Mouse (Mus musculus) lung, adult 2 months (tissue): ENCODE data around the gene Acot8. TPM values are rescaled to one million over a fixed set of nuclear protein-coding genes. Genes with fewer than 3 reads are reported as not detected.
A peak's percentile ranks its signal among the peaks of the same experiment; 100 is the strongest.

Source experiments
- DNase-seq: peaks from one replicate; pipeline ENCODE4 v3.0.0; 2022
- H3K4me1 ChIP-seq: fragments of 200-500 bp; 2 replicates; pipeline ENCODE4 v1.6.1; 2011; ENCODE audit warnings: low read length; ENCODE audit not compliant: control insufficient read depth, insufficient read depth
- H3K4me3 ChIP-seq: fragments of 200-500 bp; replicated peaks from 2 replicates; pipeline ENCODE3; 2011; ENCODE audit warnings: low read depth, mild to moderate bottlenecking, control low read depth, low read length; ENCODE audit errors: extremely low read depth
- CTCF ChIP-seq: fragments of 200-500 bp; IDR thresholded peaks from 2 replicates; pipeline ENCODE4 v1.5.1; 2011; ENCODE audit warnings: mild to moderate bottlenecking, low read length, control low read depth; ENCODE audit not compliant: insufficient read depth
- POLR2A ChIP-seq: fragments of 200-500 bp; IDR thresholded peaks from 2 replicates; pipeline ENCODE4 v1.6.1; 2011; ENCODE audit warnings: low read depth, mild to moderate bottlenecking, control low read depth, low read length, borderline replicate concordance; ENCODE audit errors: extremely low read depth
- WGBS: fragments of 180-500 bp; shearing (Covaris S2); methylation state at CpG from one replicate; pipeline ENCODE4 v1.1.7; 2018; 5-methylcytosine and 5-hydroxymethylcytosine counted together
- polyA plus RNA-seq: library from polyadenylated mRNA; depleted of rRNA; stranded (reverse); fragments of >200 nt; gene quantifications from 2 replicates; pipeline ENCODE4 v1.2.3, GENCODE M21; 2012

The Acot8 gene
- polyA plus RNA-seq, 1 experiment: 35.7 TPM

GRCm38 (mm10) chr2:164785481-164786387, 18.9 kb downstream of the Acot8 start, which contains the start of gene Snx21:
TSS of gene Snx21 (plus strand) at chr2:164785823.
- TF ChIP-seq CTCF (no peak), POLR2A (peak; percentile 85)
- peak; percentile 88 for DNase-seq
- peaks cover 20% of the 10 kb centered on the region for H3K4me1 ChIP-seq
- H3K4me3 ChIP-seq: peak within 1 kb of the TSS; percentile 66
- WGBS: under 1% methylated on average over 85 of the region's 89 CpGs

- WGBS: 9% methylated on average over 7 of the region's 7 CpGs
- no peak for DNase-seq
- peaks cover 17% of the 10 kb centered on the region for H3K4me1 ChIP-seq
- H3K4me3 ChIP-seq: peak overlapping the region; percentile 66
- no peak for TF ChIP-seq POLR2A
- TF ChIP-seq CTCF: no peak
These were observed 19.7 kb downstream of the Acot8 start for GRCm38 (mm10) chr2:164784869-164785420.

GRCm38 (mm10) chr2:164783926-164784581, 20.6 kb downstream of the Acot8 start:
- Histone ChIP-seq H3K4me1 (peaks cover 17% of the 10 kb centered on the region), H3K4me3 (no peak overlapping the region)
- TF ChIP-seq POLR2A (no peak), CTCF (no peak)
- WGBS: 74% methylated on average over 7 of the region's 7 CpGs
- DNase-seq: no peak

- WGBS: 56% methylated on average over 4 of the region's 4 CpGs
- no peak for DNase-seq
- Histone ChIP-seq H3K4me3 (no peak overlapping the region), H3K4me1 (peaks cover 6% of the 10 kb centered on the region; the same call in 1 of the 2 replicates)
- no peak for TF ChIP-seq CTCF
- no peak for TF ChIP-seq POLR2A
These were observed 22.8 kb downstream of the Acot8 start for GRCm38 (mm10) chr2:164781876-164782275.

- no peak for DNase-seq
- TF ChIP-seq POLR2A (no peak), CTCF (no peak)
- Histone ChIP-seq H3K4me1 (no peaks in the 10 kb centered on the region), H3K4me3 (no peak within 1 kb of the TSS)
- whole genome bisulfite sequencing: 76% methylated on average over 8 of the region's 8 CpGs
These were observed 25.1 kb downstream of the Acot8 start, which contains the start of gene Tnnc2 for GRCm38 (mm10) chr2:164779481-164780086. TSS of gene Tnnc2 (minus strand) at chr2:164779967.

GRCm38 (mm10) chr2:164778809-164779208, 25.9 kb downstream of the Acot8 start:
- no peak for TF ChIP-seq CTCF
- TF ChIP-seq POLR2A: no peak
- DNase-seq: no peak
- H3K4me1 ChIP-seq: 0 out of 2 replicates have a peak, but pooled peaks cover under 1% of the 10 kb centered on the region
- WGBS: 66% methylated on average over 7 of the region's 7 CpGs
- H3K4me3 ChIP-seq: no peak overlapping the region

GRCm38 (mm10) chr2:164778015-164778287, 26.7 kb downstream of the Acot8 start:
- no peak for TF ChIP-seq POLR2A
- TF ChIP-seq CTCF: no peak
- DNase-seq: no peak
- Histone ChIP-seq H3K4me1 (peaks cover 6% of the 10 kb centered on the region; the same call in 1 of the 2 replicates), H3K4me3 (no peak overlapping the region)
- WGBS: 92% methylated on average over 11 of the region's 11 CpGs

GRCm38 (mm10) chr2:164777246-164778014, 27.3 kb downstream of the Acot8 start:
- WGBS: 81% methylated on average over 30 of the region's 30 CpGs
- no peak overlapping the region for H3K4me3 ChIP-seq
- TF ChIP-seq POLR2A: no peak
- TF ChIP-seq CTCF: no peak
- DNase-seq: no peak
- peaks cover 6% of the 10 kb centered on the region; the same call in 1 of the 2 replicates for H3K4me1 ChIP-seq
